Mouse (Mus musculus): Measurements from ENCODE around the gene Olfr399.

Gene Olfr399

GRCm38 (mm10) chr11:74056451-74056850 is at the start of gene Olfr399, which contains the start of gene Olfr139:
Olfr399 (minus strand) TSS chr11:74056615.
Olfr139 (minus strand) TSS chr11:74056551.
- no peak for DNase-seq (ENCODE audit: low read depth, low spot score)

- DNase-seq (ENCODE audit: low read depth, low spot score): no peak
Measured at GRCm38 (mm10) chr11:74105066-74105465, 48.7 kb upstream of the Olfr399 start.

GRCm38 (mm10) chr11:74101507-74101906 is 45.1 kb upstream of the Olfr399 start:
- no peak for DNase-seq (ENCODE audit: low read depth, low spot score)

- no peak for DNase-seq (ENCODE audit: low read depth, low spot score)
Measured at GRCm38 (mm10) chr11:74100724-74101123, 44.3 kb upstream of the Olfr399 start.

DNA sequence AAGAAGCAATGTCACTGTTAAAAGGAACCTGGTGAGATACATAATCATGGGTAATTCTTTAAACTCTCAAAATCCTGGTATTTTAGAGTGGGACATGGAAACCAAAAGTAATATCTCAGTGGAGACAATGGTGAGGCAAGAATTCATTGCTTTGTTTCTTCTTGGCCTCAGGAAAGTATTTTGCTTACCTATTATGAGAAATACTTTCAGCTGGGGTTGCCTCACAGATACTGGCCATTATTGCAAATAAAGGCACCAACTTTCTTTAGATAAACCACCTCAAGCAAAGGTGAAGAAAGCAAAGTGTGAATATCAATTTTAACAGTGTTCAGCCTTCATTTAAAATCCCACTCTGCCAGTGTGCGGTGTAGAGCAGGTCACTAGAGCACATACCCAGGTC is 13.2 kb upstream of the Olfr399 start, which contains the start of gene Zfp616:
Zfp616 (plus strand) TSS at position 301 of the 400 bp plus-strand sequence.
- no peak for DNase-seq (ENCODE audit: low read depth, low spot score)

- no peak for DNase-seq (ENCODE audit: low read depth, low spot score)
Measured at GRCm38 (mm10) chr11:74051347-74051746, 5.1 kb downstream of the Olfr399 start.
